Mouse (Mus musculus) forebrain, embryonic 12.5 days (tissue): Measurements from ENCODE around the gene Pop5. TPM values are rescaled to one million over a fixed set of nuclear protein-coding genes. Genes with fewer than 3 reads are reported as not detected.

ENCODE experiments used
- ATAC-seq: fragments of 200-750 bp; cut with Nextera tagmentation; 2 replicates; pipeline ENCODE4 v1.8.0; 2017; ENCODE audit warnings: moderate TSS enrichment; ENCODE audit not compliant: low FRiP score
- H3K27ac ChIP-seq: fragments of 300-500 bp; sonication (generic); 2 replicates; pipeline ENCODE4 v1.5.1; 2016; ENCODE audit warnings: mild to moderate bottlenecking
- H3K27me3 ChIP-seq: fragments of 300-500 bp; sonication (generic); 2 replicates; pipeline ENCODE4 v1.6.1; 2016; ENCODE audit warnings: mild to moderate bottlenecking
- H3K36me3 ChIP-seq: fragments of 300-500 bp; sonication (generic); replicated peaks from 2 replicates; pipeline ENCODE4 v1.6.1; 2016; ENCODE audit warnings: mild to moderate bottlenecking
- H3K4me1 ChIP-seq: fragments of 300-500 bp; sonication (generic); 2 replicates; pipeline ENCODE4 v1.6.1; 2016
- H3K4me2 ChIP-seq: fragments of 300-500 bp; sonication (generic); 2 replicates; pipeline ENCODE4 v1.6.1; 2016; ENCODE audit warnings: mild to moderate bottlenecking, moderate library complexity
- H3K4me3 ChIP-seq: fragments of 300-500 bp; sonication (generic); replicated peaks from 2 replicates; pipeline ENCODE4 v1.5.1; 2016; ENCODE audit warnings: mild to moderate bottlenecking
- H3K9ac ChIP-seq: fragments of 300-500 bp; sonication (generic); 2 replicates; pipeline ENCODE4 v1.6.1; 2016; ENCODE audit warnings: mild to moderate bottlenecking
- H3K9me3 ChIP-seq: fragments of 300-500 bp; sonication (generic); 2 replicates; pipeline ENCODE4 v1.6.1; 2016
- WGBS: fragments of 180-500 bp; shearing (Covaris S2); methylation state at CpG from one replicate; pipeline ENCODE4 v1.1.7; 2016; 5-methylcytosine and 5-hydroxymethylcytosine counted together
- polyA plus RNA-seq: library from polyadenylated mRNA; unstranded; fragments of >200 nt; fragmentation: Nextera tagmentation; extraction: Ambion mirVana; gene quantifications from 2 replicates; pipeline ENCODE4 v1.2.1, GENCODE M21; 2016

Gene Pop5
- polyA plus RNA-seq, 1 experiment from 2014 or later = 97.1 TPM

DNA sequence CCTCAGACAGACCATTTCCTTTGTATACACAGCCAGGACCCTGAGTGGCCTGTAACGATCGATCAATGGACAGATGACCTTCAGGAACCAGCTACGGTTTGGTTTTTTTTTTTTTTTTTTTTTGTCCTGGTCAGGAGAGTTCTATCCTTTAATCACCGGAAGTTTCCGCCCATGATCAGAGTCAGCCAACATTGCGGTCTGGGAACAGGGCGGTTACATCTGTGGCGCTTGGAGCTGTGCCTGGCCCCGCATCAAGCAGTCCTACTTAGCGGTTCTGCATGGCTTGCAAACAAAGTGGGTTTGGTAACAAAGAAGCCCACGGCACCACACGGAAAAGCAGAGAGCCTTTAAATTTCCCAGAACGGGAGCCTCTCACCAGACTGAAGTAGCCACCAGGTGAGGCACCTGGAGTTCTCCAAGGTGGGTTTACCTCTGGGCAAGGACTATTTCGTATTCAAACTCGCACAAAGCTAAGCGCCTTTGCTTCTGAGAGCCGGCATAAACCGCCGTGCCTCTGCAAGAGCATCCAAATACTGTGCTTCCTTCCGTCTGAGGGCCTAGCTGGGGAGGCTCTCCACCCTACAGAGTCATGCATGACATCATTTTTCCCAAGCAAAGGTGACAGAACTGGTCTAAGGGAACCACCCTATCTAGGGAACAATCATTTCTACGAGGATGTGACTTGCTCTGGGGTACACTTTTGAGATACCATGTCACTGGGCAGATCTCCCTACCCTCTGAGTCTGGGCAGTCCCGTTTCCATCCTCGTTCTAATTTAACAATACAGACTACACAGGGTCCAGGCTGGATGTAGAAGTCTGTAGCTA is 31.7 kb upstream of the Pop5 start:
- peak overlapping the region; percentile 51 for H3K4me2 ChIP-seq
- peaks cover 8% of the 10 kb centered on the region for H3K27me3 ChIP-seq
- peak overlapping the region; percentile 11 for H3K4me3 ChIP-seq
- peak overlapping the region; percentile 71; the same call in 1 of the 2 replicates for H3K27ac ChIP-seq
- peaks cover 25% of the 10 kb centered on the region for H3K4me1 ChIP-seq
- 12% methylated on average over 23 of the region's 23 CpGs for WGBS
- no peaks in the 10 kb centered on the region for H3K36me3 ChIP-seq
- H3K9me3 ChIP-seq = no peaks in the 10 kb centered on the region
- H3K9ac ChIP-seq = peak overlapping the region; percentile 48
- peak; percentile 57 for ATAC-seq

DNA sequence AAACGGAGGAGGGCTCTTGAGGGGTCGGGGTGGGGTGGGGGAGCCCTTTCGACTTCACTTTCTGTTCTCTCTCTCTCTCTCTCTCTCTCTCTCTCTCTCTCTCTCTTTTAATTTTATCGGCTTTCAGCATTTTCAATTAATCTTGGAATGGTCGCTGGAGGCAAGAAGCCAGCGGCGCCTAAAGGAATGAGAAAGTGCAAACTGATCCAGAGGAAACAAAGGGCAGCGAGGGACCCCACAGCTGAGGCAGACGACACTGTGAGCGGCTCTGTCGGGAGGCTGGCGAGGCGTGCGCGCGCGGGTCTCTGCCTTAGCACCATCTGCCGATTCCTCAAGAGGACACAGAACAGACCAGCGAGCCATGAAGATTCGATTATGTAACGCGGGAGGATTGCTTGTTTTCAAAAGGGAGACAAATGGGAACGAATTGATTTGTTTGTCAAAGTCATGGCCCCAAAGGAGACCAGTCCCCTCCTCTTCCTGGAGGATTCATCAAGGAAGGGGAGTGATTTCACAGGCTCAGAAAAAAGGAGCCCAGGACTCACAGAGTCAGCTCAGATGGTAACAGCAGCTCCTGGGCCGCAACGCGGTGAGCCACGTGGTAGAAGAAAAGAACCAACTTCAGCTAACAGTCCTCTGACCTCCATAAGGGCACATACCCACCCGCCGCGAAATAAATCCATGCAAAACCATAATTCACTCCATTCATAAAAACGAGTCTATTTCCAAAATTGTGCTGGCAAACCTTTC is 30.9 kb upstream of the Pop5 start:
- H3K27me3 ChIP-seq = peaks cover 8% of the 10 kb centered on the region
- no peaks in the 10 kb centered on the region for H3K9me3 ChIP-seq
- H3K4me3 ChIP-seq = peak overlapping the region; percentile 11
- WGBS = 5% methylated on average over 31 of the region's 31 CpGs
- no peaks in the 10 kb centered on the region for H3K36me3 ChIP-seq
- peak overlapping the region; percentile 71; the same call in 1 of the 2 replicates for H3K27ac ChIP-seq
- peak overlapping the region; percentile 48 for H3K9ac ChIP-seq
- peak overlapping the region; percentile 51 for H3K4me2 ChIP-seq
- peaks cover 25% of the 10 kb centered on the region for H3K4me1 ChIP-seq
- peak; percentile 91 for ATAC-seq

DNA sequence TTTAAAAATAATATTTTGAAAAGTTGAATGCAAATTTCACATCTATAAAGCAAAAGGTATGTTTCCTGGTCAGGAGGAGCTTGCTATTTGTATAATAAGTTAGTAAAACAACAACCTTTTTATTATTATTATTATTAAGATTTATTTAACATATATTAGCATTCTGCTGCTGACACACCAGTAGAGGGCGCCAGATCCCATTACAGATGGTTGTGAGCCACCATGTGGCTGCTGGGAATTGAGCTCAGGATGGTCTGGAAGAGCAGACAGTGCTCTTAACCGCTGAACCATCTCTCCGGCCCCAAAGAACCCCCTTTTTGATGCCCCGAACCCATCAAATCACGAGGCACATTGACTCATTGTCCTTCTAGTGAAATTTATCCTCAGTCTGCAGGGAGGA is 28.4 kb upstream of the Pop5 start:
- no peak for ATAC-seq
- Histone ChIP-seq H3K9ac (no peak overlapping the region), H3K4me2 (no peak overlapping the region), H3K9me3 (no peaks in the 10 kb centered on the region), H3K27me3 (peaks cover 16% of the 10 kb centered on the region), H3K4me1 (peaks cover 25% of the 10 kb centered on the region), H3K4me3 (no peak overlapping the region), H3K36me3 (no peaks in the 10 kb centered on the region), H3K27ac (no peak overlapping the region)
- WGBS = 56% methylated on average over 5 of the region's 5 CpGs

DNA sequence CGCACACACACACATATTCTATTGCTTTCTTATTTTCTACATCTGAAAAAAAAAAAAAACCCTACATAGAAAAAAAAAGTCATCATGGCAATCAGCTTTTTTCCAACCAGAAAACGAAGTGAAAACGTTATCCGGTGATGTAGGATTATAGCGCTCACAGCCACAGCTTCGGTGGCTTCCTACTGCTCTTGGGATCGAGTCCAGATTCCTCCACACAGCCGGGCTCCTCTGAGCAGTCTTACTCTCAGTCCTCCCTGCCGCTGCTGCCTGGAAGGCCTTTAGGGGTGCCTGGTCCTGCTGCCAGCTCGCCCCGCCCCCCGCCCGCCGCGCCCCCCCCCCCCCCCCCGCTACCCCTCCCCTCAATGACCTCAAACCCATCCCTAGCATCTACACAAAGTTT is 27.7 kb upstream of the Pop5 start:
- Histone ChIP-seq H3K36me3 (no peaks in the 10 kb centered on the region), H3K27ac (no peak overlapping the region), H3K9me3 (no peaks in the 10 kb centered on the region), H3K9ac (no peak overlapping the region), H3K4me2 (no peak overlapping the region), H3K27me3 (peaks cover 22% of the 10 kb centered on the region), H3K4me1 (peaks cover 25% of the 10 kb centered on the region), H3K4me3 (no peak overlapping the region)
- 17% methylated on average over 9 of the region's 16 CpGs for WGBS
- no peak for ATAC-seq

DNA sequence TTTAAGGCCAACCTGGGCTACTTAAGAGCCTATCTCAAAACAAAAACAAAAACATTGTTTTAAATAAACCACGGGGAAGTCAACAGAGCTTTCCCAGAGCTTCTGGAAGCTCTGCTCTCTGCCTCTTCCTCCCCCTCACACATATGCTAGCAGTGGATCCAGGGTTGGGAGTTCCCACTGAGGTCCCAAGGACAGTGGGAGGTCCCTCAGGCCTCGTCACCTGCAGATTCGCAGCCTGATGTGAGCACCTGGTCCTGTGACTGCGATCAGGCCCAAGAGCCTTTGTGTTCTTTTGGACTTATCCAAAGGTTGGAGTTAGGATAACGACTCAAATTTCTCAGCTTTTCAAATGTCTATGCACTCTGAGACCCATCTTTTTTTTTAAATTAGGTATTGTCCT is 27.0 kb upstream of the Pop5 start:
- H3K27me3 ChIP-seq = peaks cover 22% of the 10 kb centered on the region
- no peak overlapping the region for H3K27ac ChIP-seq
- H3K9ac ChIP-seq = no peak overlapping the region
- H3K4me2 ChIP-seq = no peak overlapping the region
- H3K4me1 ChIP-seq = peaks cover 25% of the 10 kb centered on the region
- no peaks in the 10 kb centered on the region for H3K36me3 ChIP-seq
- no peak for ATAC-seq
- no peaks in the 10 kb centered on the region for H3K9me3 ChIP-seq
- WGBS = 67% methylated on average over 5 of the region's 5 CpGs
- H3K4me3 ChIP-seq = no peak overlapping the region

DNA sequence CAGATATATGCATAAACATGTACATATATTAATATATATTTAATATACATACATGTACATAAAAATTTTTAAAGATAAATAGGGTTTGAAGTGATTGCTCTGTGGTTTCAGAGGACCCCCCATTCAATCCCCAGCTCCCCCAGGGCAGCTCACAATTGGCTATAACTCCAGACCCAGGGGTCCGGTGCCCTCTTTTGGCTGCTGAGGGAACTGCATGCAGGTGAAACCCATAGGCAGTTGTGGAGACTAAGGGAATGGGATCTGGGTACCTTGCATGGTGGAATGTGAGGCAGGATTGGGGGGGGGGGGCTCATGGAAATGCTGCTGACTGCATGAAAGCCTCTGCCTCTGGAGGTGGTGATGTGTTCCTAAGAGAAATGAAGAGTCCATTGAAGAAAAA is 25.3 kb upstream of the Pop5 start:
- Histone ChIP-seq H3K4me1 (peaks cover 11% of the 10 kb centered on the region), H3K9me3 (no peaks in the 10 kb centered on the region), H3K9ac (no peak overlapping the region), H3K36me3 (no peaks in the 10 kb centered on the region), H3K4me3 (no peak overlapping the region), H3K27ac (no peak overlapping the region), H3K4me2 (no peak overlapping the region), H3K27me3 (peaks cover 25% of the 10 kb centered on the region)
- ATAC-seq = no peak
- 9% methylated on average over 1 of the region's 1 CpGs for WGBS

DNA sequence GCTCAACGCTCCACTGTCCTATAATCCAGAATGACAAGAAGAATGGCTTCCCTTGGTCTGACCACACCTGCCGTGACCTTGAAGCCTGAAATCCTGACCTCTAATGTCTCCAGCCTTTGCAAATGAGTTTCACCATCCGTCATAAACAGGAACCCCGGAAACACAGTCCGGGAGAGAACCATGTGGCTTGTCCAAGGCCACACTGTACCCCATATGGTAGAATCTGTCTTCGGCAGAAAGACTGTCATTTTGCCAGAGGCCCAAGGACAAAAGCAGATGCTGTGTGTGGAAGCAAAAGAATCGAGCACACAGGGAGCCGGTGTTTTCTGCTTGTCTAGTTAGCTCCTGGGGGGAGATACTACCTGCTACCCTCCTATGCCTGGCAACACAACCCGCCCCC is 23.2 kb upstream of the Pop5 start:
- Histone ChIP-seq H3K4me2 (no peak overlapping the region), H3K36me3 (no peaks in the 10 kb centered on the region), H3K9me3 (no peaks in the 10 kb centered on the region), H3K4me3 (no peak overlapping the region), H3K27ac (0 out of 2 replicates have a peak overlapping the region, but pooled peaks have one; percentile 8), H3K27me3 (peaks cover 31% of the 10 kb centered on the region), H3K4me1 (peaks cover 14% of the 10 kb centered on the region), H3K9ac (no peak overlapping the region)
- 87% methylated on average over 9 of the region's 9 CpGs for WGBS
- ATAC-seq = no peak

DNA sequence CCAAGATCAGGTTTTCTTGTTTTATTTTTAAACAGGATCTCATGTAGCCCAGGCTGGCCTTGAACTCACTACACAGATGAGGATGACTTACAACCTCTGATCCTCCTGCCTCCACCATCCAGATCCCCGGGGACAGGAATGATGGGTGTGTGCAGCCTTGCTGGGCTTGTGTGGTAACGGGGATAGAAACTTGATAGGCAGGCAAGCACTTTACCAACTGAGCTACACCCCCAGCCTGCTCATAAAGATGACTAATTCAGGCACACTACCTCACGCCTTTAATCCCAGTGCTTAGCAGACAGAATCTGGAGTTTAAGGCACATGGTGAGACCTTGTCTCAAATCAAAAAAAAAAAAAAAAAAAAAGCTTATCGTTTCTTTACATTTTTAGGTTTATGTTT is 22.8 kb upstream of the Pop5 start:
- WGBS = 68% methylated on average over 4 of the region's 4 CpGs

DNA sequence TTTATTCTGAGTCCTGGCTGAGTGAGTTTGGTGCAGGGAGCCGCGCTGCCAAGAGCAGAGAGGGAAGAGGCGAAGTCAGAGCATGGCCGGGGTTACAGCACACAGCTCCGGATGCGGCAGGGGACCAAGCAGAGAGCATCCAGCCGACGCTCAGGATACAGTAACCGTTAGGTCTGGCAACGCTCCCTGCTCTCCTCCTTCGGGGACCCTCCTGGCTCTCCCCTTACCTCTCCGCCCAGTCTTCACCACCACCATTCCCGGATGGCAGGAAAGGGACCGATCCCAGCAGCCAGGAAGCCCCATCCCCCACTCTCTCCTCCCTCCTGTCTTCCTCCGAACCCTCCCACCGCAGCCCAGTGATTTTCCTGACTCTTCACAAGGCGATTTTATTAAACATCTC is 20.8 kb upstream of the Pop5 start:
- peaks cover 10% of the 10 kb centered on the region for H3K4me1 ChIP-seq
- peak; percentile 76 for ATAC-seq
- H3K9ac ChIP-seq = peak overlapping the region; percentile 61
- H3K4me3 ChIP-seq = peak overlapping the region; percentile 43
- peak overlapping the region; percentile 67 for H3K4me2 ChIP-seq
- no peaks in the 10 kb centered on the region for H3K9me3 ChIP-seq
- no peaks in the 10 kb centered on the region for H3K36me3 ChIP-seq
- WGBS = under 1% methylated on average over 17 of the region's 17 CpGs
- peak overlapping the region; percentile 54; the same call in 1 of the 2 replicates for H3K27ac ChIP-seq
- peaks cover 36% of the 10 kb centered on the region for H3K27me3 ChIP-seq

More for the DNA sequence above, 22.8 kb upstream of the Pop5 start:
- no peak overlapping the region for H3K9ac ChIP-seq
- H3K27me3 ChIP-seq = peaks cover 33% of the 10 kb centered on the region
- H3K9me3 ChIP-seq = no peaks in the 10 kb centered on the region
- no peaks in the 10 kb centered on the region for H3K36me3 ChIP-seq
- ATAC-seq = no peak
- no peak overlapping the region for H3K4me3 ChIP-seq
- no peak overlapping the region for H3K4me2 ChIP-seq
- H3K27ac ChIP-seq = no peak overlapping the region
- peaks cover 13% of the 10 kb centered on the region for H3K4me1 ChIP-seq

DNA sequence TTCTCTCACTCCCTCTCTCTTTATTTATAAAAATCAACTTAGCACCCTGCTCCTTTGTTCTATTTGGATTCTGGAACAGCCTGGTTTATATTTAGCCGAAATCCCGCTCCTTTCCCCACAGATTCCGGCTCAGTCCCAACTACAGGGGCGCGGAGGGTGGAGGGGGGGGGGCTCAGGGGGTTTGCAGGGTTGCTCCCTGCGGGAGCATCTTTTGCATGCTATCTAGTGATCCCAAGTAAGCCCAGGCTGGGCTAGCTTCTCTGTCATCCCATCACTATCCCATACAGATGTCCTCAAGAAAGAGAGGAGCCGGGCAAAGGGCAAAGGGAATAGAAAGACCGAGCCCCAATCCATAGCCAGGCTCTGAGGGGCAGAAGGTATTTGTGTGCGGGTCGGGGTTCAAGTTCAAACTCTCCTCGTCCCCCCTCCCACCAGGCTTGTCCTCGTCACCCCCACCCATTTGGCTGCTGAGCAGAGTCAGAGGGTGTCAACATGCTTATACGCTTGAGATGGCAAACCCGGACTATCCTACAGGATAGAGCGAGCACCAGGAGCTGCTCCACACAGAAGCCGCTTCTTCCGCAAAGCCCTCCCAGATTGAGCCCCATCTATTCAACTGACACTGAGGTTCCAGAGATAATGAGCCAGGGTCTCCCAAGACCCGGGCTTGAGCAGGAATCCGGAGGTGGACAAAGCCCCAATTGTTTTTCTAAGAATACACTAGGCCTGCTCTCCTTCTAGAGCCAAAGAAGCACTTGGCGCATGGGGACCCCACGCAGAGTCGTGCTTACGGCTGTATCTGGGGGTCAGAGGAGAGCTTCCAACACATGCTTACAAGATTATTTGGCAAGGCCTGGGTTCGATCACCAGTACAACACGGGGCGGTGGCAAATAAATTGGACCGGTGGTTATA is 20.1 kb upstream of the Pop5 start:
- H3K4me3 ChIP-seq = peak overlapping the region; percentile 43
- H3K27ac ChIP-seq = no peak overlapping the region
- H3K27me3 ChIP-seq = peaks cover 36% of the 10 kb centered on the region
- peak; percentile 68 for ATAC-seq
- no peaks in the 10 kb centered on the region for H3K9me3 ChIP-seq
- whole genome bisulfite sequencing = 9% methylated on average over 27 of the region's 27 CpGs
- peak overlapping the region; percentile 67 for H3K4me2 ChIP-seq
- H3K4me1 ChIP-seq = peaks cover 10% of the 10 kb centered on the region
- peak overlapping the region; percentile 61 for H3K9ac ChIP-seq
- H3K36me3 ChIP-seq = no peaks in the 10 kb centered on the region

DNA sequence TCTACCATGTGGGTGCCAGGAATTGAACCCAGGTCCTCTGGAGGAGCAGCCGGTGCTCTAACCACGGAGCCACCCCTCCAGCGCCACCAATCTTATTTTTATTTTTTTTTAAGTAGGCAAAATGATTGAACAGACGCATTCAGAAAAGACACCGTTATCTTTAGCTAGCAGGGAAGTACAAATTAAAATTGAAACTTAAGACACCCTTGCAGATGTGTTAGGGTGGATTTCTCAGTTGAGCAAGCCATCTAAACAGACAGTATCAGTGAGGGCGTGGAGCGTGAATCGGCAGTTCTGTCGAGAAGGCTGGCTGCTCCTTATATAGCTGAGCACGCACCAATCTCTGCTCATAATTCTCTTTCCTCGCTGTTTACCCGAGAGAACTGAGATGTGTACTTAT is 17.6 kb upstream of the Pop5 start:
- Histone ChIP-seq H3K4me2 (no peak overlapping the region), H3K27me3 (peaks cover 22% of the 10 kb centered on the region), H3K4me3 (no peak overlapping the region), H3K27ac (no peak overlapping the region), H3K9me3 (no peaks in the 10 kb centered on the region), H3K4me1 (peaks cover 15% of the 10 kb centered on the region), H3K36me3 (no peaks in the 10 kb centered on the region), H3K9ac (no peak overlapping the region)
- ATAC-seq = no peak
- 93% methylated on average over 12 of the region's 12 CpGs for WGBS
